Mouse (Mus musculus) MEL (cell line): ENCODE data around the gene Gtpbp2.

Experiments
- BHLHE40 ChIP-seq: IDR thresholded peaks from 2 replicates; pipeline ENCODE4 v1.6.1; 2012; ENCODE audit warnings: low read depth, mild to moderate bottlenecking, inconsistent platforms, low read length, improper control_type of control experiment, borderline replicate concordance
- CHD1 ChIP-seq: IDR thresholded peaks from 2 replicates; pipeline ENCODE4 v1.6.1; 2012; ENCODE audit warnings: low read depth, mild to moderate bottlenecking, inconsistent platforms, low read length, improper control_type of control experiment
- CTCF ChIP-seq, 3 experiments: IDR thresholded peaks in 2 of 3; conservative IDR thresholded peaks in 1 of 3; 2 replicates each; pipeline ENCODE4 v1.5.1; 2011 to 2012; ENCODE audit warnings: low read length in 3 of 3, low read depth in 2 of 3, mild to moderate bottlenecking in 2 of 3, improper control_type of control experiment in 1 of 3, inconsistent platforms in 1 of 3, mixed read lengths in 1 of 3, moderate library complexity in 1 of 3; ENCODE audit not compliant: control insufficient read depth in 1 of 3, insufficient read depth in 1 of 3, poor library complexity in 1 of 3, severe bottlenecking in 1 of 3
- E2F4 ChIP-seq: IDR thresholded peaks from 2 replicates; pipeline ENCODE4 v1.6.1; 2011; ENCODE audit warnings: low read depth, low read length, improper control_type of control experiment, borderline replicate concordance
- EP300 ChIP-seq, 2 experiments: IDR thresholded peaks; 2 replicates each; pipeline ENCODE4 v1.6.1; 2011; ENCODE audit warnings: improper control_type of control experiment in 2 of 2, low read length in 2 of 2, low read depth in 1 of 2, mild to moderate bottlenecking in 1 of 2
- MAFK ChIP-seq: IDR thresholded peaks from 2 replicates; pipeline ENCODE4 v1.6.1; 2011; ENCODE audit warnings: low read depth, mild to moderate bottlenecking, low read length, improper control_type of control experiment, borderline replicate concordance
- NRF1 ChIP-seq: IDR thresholded peaks from 2 replicates; pipeline ENCODE4 v1.6.1; 2014; ENCODE audit warnings: low read depth, mild to moderate bottlenecking, inconsistent platforms, low read length, improper control_type of control experiment, moderate library complexity; ENCODE audit not compliant: poor library complexity, insufficient read depth, severe bottlenecking
- POLR2A ChIP-seq, 2 experiments: IDR thresholded peaks; 2 replicates each; pipeline ENCODE4 v1.6.1; 2011 to 2012; ENCODE audit warnings: low read length in 2 of 2, mild to moderate bottlenecking in 2 of 2, control low read depth in 1 of 2, improper control_type of control experiment in 1 of 2, low read depth in 1 of 2, moderate library complexity in 1 of 2; ENCODE audit not compliant: control insufficient read depth in 1 of 2, insufficient read depth in 1 of 2, poor library complexity in 1 of 2
- POLR2AphosphoS5 ChIP-seq: IDR thresholded peaks from 2 replicates; pipeline ENCODE4 v1.6.1; 2012; ENCODE audit warnings: low read depth, borderline replicate concordance, mild to moderate bottlenecking, inconsistent platforms, low read length, moderate library complexity, mixed read lengths
- RCOR1 ChIP-seq: IDR thresholded peaks from 2 replicates; pipeline ENCODE4 v1.6.1; 2012; ENCODE audit warnings: low read depth, mild to moderate bottlenecking, inconsistent platforms, low read length, improper control_type of control experiment
- TCF12 ChIP-seq: IDR thresholded peaks from 2 replicates; pipeline ENCODE4 v1.6.1; 2014; ENCODE audit warnings: low read depth, mild to moderate bottlenecking, inconsistent platforms, low read length, improper control_type of control experiment, moderate library complexity

GRCm38 (mm10) chr17:46138563-46139236 is 22.1 kb upstream of the Gtpbp2 start:
- TF ChIP-seq CTCF (IDR thresholded peaks at IDR 0.05 in 2 of 3, conservative IDR thresholded peaks at IDR 0.05 in 1 of 3; ENCODE audit: control insufficient read depth in 1 of 3, insufficient read depth in 1 of 3, low read depth in 2 of 3, low read length in 3 of 3, poor library complexity in 1 of 3, severe bottlenecking in 1 of 3) (no peak), BHLHE40 (no peak), TCF12 (no peak), EP300 (IDR thresholded peaks at IDR 0.05; ENCODE audit: low read depth in 1 of 2, low read length in 2 of 2) (no peak), POLR2A (IDR thresholded peaks at IDR 0.05; ENCODE audit: control insufficient read depth in 1 of 2, insufficient read depth in 1 of 2, low read depth in 1 of 2, low read length in 2 of 2, poor library complexity in 1 of 2) (no peak), MAFK (no peak), RCOR1 (no peak), POLR2AphosphoS5 (no peak), E2F4 (no peak), NRF1 (no peak), CHD1 (no peak)
